Mouse (Mus musculus) layer of hippocampus, adult 6 months (tissue): ENCODE results near the gene E4f1. TPM values are rescaled to one million over a fixed set of nuclear protein-coding genes. Genes with fewer than 3 reads are reported as not detected.

Experiments
- long read RNA-seq, 2 experiments: library from polyadenylated mRNA; unstranded; transcript quantifications; one replicate each; pipeline ENCODE4 v2.0.0; 2019 to 2020
- polyA plus RNA-seq: library from polyadenylated mRNA; unstranded; fragments of <200 nt; fragmentation: Nextera tagmentation; gene quantifications from 2 replicates; pipeline ENCODE4 v1.2.3, GENCODE M21; 2021

E4f1 gene
- polyA plus RNA-seq = 12.4 and 12.9 TPM in 2 replicates
- long read RNA-seq, experiment 1, transcript E4f1-201 (14 exons, 2,574 nt) = major isoform, 6 of 31 reads
- long read RNA-seq, experiment 1, partial matches to known transcripts = 5 of 31 reads
- long read RNA-seq, experiment 1, other reads (novel, unspliced or antisense) = 20 of 31 reads
- long read RNA-seq, experiment 2, transcript E4f1-201 (14 exons, 2,574 nt) = major isoform, 16 of 105 reads
- long read RNA-seq, experiment 2, partial matches to known transcripts = 8 of 105 reads
- long read RNA-seq, experiment 2, other reads (novel, unspliced or antisense) = 77 of 105 reads

GRCm38 (mm10) chr17:24469910-24470602, at the start of gene E4f1, which contains the start of gene Pgp:
Gene E4f1, minus strand, starts transcription at chr17:24470313.
Gene Pgp, plus strand, starts transcription at chr17:24470392.

GRCm38 (mm10) chr17:24488186-24488661, 18.1 kb upstream of the E4f1 start, which contains the start of gene Caskin1:
Gene Caskin1, plus strand, starts transcription at chr17:24488601.

GRCm38 (mm10) chr17:24478663-24479380, 8.7 kb upstream of the E4f1 start, which contains the start of gene Mlst8:
Gene Mlst8, minus strand, starts transcription at chr17:24479078.

GRCm38 (mm10) chr17:24473612-24474275, 3.6 kb upstream of the E4f1 start, which contains the start of gene Bricd5:
Gene Bricd5, plus strand, starts transcription at chr17:24473884.

GRCm38 (mm10) chr17:24442632-24443155, 27.4 kb downstream of the E4f1 start, which contains the start of gene Dnase1l2:
Gene Dnase1l2, minus strand, starts transcription at chr17:24443105.

GRCm38 (mm10) chr17:24426471-24427169, 43.5 kb downstream of the E4f1 start, which contains the start of gene Eci1:
Gene Eci1, plus strand, starts transcription at chr17:24426641.

GRCm38 (mm10) chr17:24414230-24414976, 55.7 kb downstream of the E4f1 start, which contains the start of gene Rnps1:
Gene Rnps1, plus strand, starts transcription at chr17:24414565.

Other genes with a start within 250 kb of the E4f1 start
- 6.3 and 6.7 TPM in 2 replicates for gene Tedc2, start 249.5 kb downstream of the E4f1 start, polyA plus RNA-seq
- 1.6 and 2.0 TPM in 2 replicates for gene Ccnf, start 218.8 kb downstream of the E4f1 start, polyA plus RNA-seq
- 0.21 and 0.36 TPM in 2 replicates for gene Abca17, start 119.2 kb downstream of the E4f1 start, polyA plus RNA-seq
- 14.0 and 19.0 TPM in 2 replicates for gene Abca3, start 118.4 kb downstream of the E4f1 start, polyA plus RNA-seq
- 101 and 105 TPM in 2 replicates for gene Rnps1, start 55.7 kb downstream of the E4f1 start, polyA plus RNA-seq
- 89.4 and 98.3 TPM in 2 replicates for gene Eci1, start 43.7 kb downstream of the E4f1 start, polyA plus RNA-seq
- 0.18 and 0.29 TPM in 2 replicates for gene Dnase1l2, start 27.2 kb downstream of the E4f1 start, polyA plus RNA-seq
- gene Pgp, start 79 bp upstream of the E4f1 start, polyA plus RNA-seq = 93.6 and 97.8 TPM in 2 replicates
- gene Bricd5, start 3.6 kb upstream of the E4f1 start, polyA plus RNA-seq = 1.6 and 1.7 TPM in 2 replicates
- 15.9 and 16.3 TPM in 2 replicates for gene Mlst8, start 8.8 kb upstream of the E4f1 start, polyA plus RNA-seq
- gene Caskin1, start 18.3 kb upstream of the E4f1 start, polyA plus RNA-seq = 10.2 and 11.0 TPM in 2 replicates
- 17.9 and 20.8 TPM in 2 replicates for gene Traf7, start 57.6 kb upstream of the E4f1 start, polyA plus RNA-seq
- 52.7 and 57.7 TPM in 2 replicates for gene Rab26, start 63.9 kb upstream of the E4f1 start, polyA plus RNA-seq
- 8.1 and 9.0 TPM in 2 replicates for gene Pkd1, start 79.5 kb upstream of the E4f1 start, polyA plus RNA-seq
- 85.0 and 101 TPM in 2 replicates for gene Tsc2, start 162.3 kb upstream of the E4f1 start, polyA plus RNA-seq
- gene Nthl1, start 162.4 kb upstream of the E4f1 start, polyA plus RNA-seq = 6.2 and 6.5 TPM in 2 replicates
- gene Slc9a3r2, start 180.0 kb upstream of the E4f1 start, polyA plus RNA-seq = 41.7 and 49.7 TPM in 2 replicates
- gene Npw, start 188.1 kb upstream of the E4f1 start, polyA plus RNA-seq = 1.2 TPM in 2 replicates
- gene Zfp598, start 199.4 kb upstream of the E4f1 start, polyA plus RNA-seq = 0.99 and 1.2 TPM in 2 replicates
- gene Syngr3, start 219.6 kb upstream of the E4f1 start, polyA plus RNA-seq = 304 and 365 TPM in 2 replicates
- gene Gfer, start 225.8 kb upstream of the E4f1 start, polyA plus RNA-seq = 30.7 and 34.3 TPM in 2 replicates
- 0.87 and 0.93 TPM in 2 replicates for gene Noxo1, start 225.9 kb upstream of the E4f1 start, polyA plus RNA-seq
- gene Tbl3, start 237.3 kb upstream of the E4f1 start, polyA plus RNA-seq = 23.2 and 24.5 TPM in 2 replicates
- not detected in 2 replicates for gene Rnf151, start 247.8 kb upstream of the E4f1 start, polyA plus RNA-seq
- gene Rps2, start 247.8 kb upstream of the E4f1 start, polyA plus RNA-seq = 1,412 and 1,765 TPM in 2 replicates